Mouse (Mus musculus) kidney, adult 11 months (tissue): ENCODE results near the gene Arhgap1.

Experiments used
- DNase-seq: peaks from one replicate; pipeline ENCODE4 v3.0.0; 2022

Gene Arhgap1

GRCm38 (mm10) chr2:91649152-91649551, 508 bp upstream of the Arhgap1 start:
- no peak for DNase-seq

- no peak for DNase-seq
Measured at GRCm38 (mm10) chr2:91650360-91650995, 818 bp downstream of the Arhgap1 start.

DNA sequence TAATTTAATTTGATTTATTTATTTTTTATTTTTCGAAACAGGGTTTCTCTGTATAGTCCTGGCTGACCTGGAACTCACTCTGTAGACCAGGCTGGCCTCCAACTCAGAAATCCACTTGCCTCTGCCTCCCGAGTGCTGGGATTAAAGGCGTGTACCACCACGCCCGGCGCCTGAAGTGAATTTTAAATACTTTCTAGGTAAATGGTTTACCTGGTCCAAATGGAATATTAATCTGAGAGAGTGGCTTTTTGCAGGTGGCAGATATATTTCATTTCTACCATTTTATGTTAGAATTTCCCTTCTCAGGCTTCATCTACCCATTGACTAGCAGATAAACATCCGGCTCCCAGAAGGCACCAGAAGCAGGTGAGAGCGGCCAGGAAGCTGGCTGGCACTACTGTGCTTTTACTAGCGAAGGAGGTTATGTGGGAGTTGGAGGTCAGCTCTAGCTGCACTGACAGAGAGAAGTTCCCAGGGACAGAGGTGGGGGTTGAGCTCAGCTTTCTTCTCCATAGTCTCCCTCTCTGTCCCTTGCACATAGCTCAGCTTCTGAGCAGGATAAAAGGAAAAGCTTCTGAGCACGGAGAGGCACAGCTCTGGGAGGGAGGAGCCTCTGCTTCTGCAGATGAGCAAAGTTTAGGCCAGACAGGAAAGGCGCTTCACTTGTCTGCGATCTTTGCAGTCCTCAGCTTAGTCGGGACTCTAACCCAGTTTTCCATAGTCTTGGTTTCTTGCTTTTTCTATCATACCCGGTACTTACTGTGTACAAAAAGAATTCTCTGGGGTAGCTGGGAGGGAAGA, 2.0 kb downstream of the Arhgap1 start:
- DNase-seq, result no peak

GRCm38 (mm10) chr2:91652863-91653262, 3.2 kb downstream of the Arhgap1 start:
- no peak for DNase-seq

- no peak for DNase-seq
Measured at GRCm38 (mm10) chr2:91655388-91655787, 5.7 kb downstream of the Arhgap1 start.

DNA sequence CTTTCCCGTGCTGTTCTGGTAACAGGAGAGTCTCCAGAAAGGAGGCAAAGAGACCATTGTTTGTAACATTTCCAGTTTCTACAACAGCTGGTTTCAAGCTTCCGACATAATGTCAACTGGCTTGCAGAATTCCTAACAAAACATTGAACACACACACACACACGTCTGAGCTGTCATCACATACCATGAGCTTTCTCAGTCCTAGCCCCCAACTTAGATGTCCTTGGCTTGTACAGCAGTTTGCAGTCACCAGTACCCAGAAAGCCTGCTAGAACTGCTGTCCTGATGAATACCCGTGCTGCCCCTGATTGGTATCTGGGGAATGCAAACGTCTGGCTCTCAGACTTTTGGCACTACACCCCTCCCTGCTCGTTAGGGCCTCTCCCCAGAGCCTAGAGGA, 6.2 kb downstream of the Arhgap1 start:
- no peak for DNase-seq

GRCm38 (mm10) chr2:91656774-91657173, 7.1 kb downstream of the Arhgap1 start:
- peak; percentile 78 for DNase-seq

GRCm38 (mm10) chr2:91659657-91660056, 10.0 kb downstream of the Arhgap1 start:
- no peak for DNase-seq

DNA sequence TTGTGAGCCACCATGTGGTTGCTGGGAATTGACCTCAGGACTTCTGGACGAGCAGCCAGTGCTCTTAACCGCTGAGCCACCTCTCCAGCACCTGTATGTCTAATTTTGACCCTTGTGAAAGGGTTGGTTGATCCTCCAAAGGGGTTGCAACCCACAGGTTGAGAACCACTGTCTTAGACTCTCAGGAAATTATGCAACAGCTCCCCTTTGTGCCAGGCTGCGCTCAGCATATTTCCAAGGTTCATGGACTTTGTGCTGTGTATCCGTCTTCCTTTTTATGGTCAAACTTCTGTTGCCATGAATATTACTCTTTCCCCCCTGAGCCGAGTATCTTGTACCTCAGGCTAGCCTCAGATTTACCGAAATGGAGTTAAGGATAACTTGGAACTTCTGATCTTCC, 11.3 kb downstream of the Arhgap1 start:
- peak; percentile 78 for DNase-seq

GRCm38 (mm10) chr2:91664780-91665179, 15.1 kb downstream of the Arhgap1 start:
- no peak for DNase-seq

DNA sequence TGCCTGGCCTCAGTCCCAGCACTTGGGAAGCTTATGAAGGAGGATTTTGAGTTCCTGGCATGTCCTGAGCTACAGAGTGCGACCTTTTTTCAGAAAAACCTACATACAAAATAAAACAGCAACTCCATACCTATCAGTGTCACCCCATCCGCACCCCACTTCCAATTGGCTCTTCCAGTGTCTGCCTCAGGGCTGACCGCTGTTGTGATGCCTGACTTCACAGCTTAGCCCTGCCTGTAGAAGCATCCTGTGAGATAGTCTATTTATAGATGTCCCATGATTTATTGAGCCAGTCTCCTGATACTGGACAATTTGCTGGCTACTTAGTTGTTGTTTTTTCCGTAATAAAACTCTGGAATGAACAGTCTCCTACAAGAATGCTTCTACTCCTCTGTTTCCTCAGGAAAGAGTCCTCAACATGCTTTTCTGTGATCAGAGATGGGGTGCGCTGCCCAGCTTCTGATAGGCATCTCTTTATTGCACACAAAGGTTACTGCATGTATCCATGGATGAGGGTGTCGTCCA, 16.8 kb downstream of the Arhgap1 start:
- peak; percentile 30 for DNase-seq

DNA sequence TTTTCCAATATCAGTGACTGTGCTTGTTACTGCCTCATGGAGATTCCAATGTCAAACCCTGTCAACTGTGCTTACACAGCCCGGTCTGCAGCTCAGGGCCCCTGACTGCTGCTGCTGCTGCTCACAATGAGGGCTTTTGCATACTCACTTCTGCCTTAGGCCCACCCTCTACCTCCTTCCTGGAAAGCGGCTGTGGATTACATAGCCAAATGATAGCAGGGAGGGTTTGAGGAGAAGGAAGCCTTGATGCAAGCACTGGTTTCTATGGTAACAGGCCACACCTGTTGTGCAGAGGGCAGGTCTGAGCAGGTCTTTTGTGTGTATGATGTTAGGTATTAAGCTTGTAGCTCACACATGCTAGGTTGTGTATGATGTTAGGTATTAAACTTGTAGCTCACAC, 18.1 kb downstream of the Arhgap1 start:
- DNase-seq, result no peak

- no peak for DNase-seq
Measured at GRCm38 (mm10) chr2:91669326-91669725, 19.7 kb downstream of the Arhgap1 start.

GRCm38 (mm10) chr2:91670038-91670437, 20.4 kb downstream of the Arhgap1 start:
- peak; percentile 81 for DNase-seq

GRCm38 (mm10) chr2:91673587-91673986, 23.9 kb downstream of the Arhgap1 start:
- DNase-seq, result no peak

DNA sequence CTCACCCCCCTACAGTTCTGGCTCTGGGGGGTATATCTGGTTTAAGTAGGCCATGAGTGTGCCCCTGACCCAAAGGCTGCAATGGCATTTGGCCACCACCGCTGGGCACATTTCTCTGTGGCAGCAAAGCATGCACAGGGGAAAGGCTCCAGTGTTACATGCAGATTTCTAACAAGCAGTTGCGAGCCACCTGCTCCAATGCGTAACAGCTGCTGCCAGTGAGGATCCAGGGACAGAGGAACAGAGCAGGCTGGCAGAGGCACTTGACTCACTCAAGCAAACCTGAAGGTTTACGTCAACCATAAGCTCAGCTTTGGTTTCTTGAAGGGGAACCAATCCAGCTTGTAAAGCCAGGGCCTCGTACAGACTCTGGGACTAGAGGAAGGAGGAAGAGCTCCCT, 25.2 kb downstream of the Arhgap1 start:
- DNase-seq, result no peak

DNA sequence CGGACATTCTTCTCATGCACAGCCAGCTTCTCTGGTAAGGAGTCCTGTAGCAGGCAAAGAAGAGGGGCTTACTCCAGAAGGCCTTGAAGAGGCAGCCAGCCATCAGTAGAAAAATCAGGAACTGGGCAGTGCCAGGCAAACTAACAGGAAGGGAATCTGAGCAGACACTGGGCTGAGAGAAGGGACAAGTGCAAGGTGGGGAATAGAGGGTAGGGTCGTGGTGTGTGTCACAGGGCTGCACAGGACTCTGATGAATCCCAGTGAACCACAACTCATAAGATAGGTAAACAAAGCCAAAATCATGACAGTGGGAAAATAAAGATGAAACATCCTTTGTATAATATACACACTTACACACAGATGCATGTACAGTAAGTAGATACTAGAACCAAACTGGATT, 26.8 kb downstream of the Arhgap1 start:
- no peak for DNase-seq

DNA sequence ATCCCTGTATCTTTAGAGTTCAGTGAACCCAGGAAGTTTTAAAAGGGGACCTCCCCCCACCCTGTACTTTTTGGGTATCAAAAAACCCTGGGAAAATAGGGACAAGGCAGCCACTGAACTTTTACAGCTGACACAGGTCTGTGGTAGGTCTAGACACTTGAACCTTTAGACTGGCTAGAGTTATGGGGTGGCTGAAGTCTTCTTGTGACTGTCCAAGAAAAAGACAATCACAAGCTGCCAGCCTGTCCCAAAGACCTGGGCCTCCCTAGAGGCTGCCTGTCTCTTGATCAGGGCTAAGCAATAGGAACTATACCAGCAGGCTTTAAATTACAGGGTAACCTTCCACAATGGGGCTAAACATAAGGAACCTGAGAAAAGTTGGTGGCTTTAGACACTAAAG, 27.3 kb downstream of the Arhgap1 start:
- no peak for DNase-seq

- DNase-seq, result no peak
Measured at GRCm38 (mm10) chr2:91682850-91683249, 33.2 kb downstream of the Arhgap1 start.

DNA sequence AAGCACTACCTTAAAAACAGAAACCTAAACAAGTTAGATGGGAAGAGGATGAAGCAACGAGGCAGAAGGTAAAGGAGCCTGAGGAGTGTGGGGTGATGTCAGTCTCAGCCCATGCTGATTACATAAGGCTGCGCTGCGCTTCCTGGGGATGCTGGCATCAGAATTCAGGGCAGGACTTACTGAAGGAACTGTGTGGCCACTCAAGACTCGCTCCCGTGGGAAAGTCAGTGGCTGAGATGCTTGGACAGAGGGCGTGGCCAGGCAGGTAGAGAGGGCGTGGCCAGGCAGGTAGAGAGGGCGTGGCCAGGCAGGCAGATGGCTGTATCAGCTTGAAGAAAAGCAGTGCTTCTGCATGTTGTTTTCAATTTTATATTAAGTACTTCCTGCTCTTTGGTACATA, 34.3 kb downstream of the Arhgap1 start:
- no peak for DNase-seq

GRCm38 (mm10) chr2:91689452-91689851, 39.8 kb downstream of the Arhgap1 start:
- DNase-seq, result no peak

DNA sequence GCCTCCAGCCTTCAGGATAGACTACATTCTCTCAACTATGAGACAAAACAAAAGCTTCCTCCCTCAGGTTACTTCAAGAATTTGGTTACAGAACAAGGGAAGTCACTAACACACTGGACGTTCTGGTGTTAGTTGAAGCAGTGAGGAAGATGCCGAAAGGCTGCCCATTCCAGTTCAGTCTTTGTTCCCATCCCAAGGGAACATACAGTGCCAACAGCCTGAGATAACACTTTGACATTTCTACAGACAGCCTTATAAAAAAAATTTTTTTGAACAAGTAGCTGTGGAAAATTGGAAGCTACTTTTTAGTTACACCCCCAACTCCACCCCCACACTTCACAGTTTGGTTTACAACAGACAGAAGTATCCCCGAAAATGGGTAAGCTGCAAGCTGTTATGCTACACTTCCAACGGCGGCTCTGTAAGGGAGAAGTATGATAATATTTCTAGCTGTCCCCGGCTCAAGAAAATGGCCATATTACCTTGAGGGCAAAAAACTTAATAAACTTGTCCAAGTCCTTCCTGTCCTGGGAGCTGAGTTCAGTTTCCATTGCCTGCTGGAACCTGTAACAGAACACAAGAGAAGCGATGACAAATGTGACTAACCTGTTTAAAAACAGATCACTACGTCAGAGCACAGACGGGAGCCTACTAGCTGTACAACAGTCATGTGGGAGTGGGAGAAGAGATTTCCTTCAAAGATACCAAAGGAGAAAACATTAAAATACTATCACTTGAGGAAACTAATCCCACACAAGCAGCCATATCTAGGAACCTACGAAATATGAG, 46.0 kb downstream of the Arhgap1 start:
- DNase-seq, result no peak

GRCm38 (mm10) chr2:91696225-91696590, 46.5 kb downstream of the Arhgap1 start:
- DNase-seq, result no peak

- no peak for DNase-seq
Measured at GRCm38 (mm10) chr2:91699225-91699624, 49.6 kb downstream of the Arhgap1 start.
